9 mouse cellular contexts compared by ENCODE assay signal in the genomic region with DNA sequence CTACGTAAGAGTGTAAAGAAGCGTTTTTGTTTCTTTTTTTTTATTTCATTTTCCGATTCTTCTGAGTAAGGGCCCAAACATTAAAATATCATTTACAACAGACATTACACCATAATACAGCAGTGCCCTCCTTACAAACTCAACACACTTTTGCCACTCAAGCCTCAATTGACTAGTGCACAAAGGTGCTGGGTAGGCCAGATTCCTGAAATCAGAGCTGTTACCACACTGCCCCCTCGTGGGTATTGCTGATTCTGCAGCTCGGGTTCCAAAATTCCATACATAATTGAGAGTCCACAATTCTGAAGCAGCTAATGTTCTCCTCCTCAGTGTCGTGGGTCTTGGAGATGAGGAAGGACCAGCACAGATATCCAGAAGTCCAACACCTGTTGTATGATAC.
A peak's percentile ranks its signal among the peaks of the same experiment; 100 is the strongest.
DNase-seq lines count a peak whose midpoint lies in the region; ATAC-seq and TF ChIP-seq lines count a peak whose summit lies in the region.
"Had no signal": no experiment of that assay in that cellular context is flagged by ENCODE, and none has a peak within 500 bp of the region (broad histone marks: within the 10 kb centered on the region; RNA-seq: fewer than 3 reads in every experiment).

No protein-coding gene starts in this region.

- DNase-seq in thymus, adult 2 months = peak; percentile 43
- no peak for DNase-seq in thymus, adult 18-20 months
- peak; percentile 40 to 66 for DNase-seq in cerebellum, adult 18-20 months
- DNase-seq in forebrain, postnatal 0 days = peak; percentile 92
- DNase-seq in kidney, postnatal 10 days = peak; percentile 82
- DNase-seq in liver, embryonic 11.5 days (ENCODE audit: low spot score) = peak; percentile 46
- peak; percentile 89 for DNase-seq in retina, embryonic 14.5 days (ENCODE audit: low spot score)

- no peaks in the 10 kb centered on the region for H3K4me1 ChIP-seq in thymus, adult 2 months (replicated peaks; ENCODE audit: control insufficient read depth, insufficient read depth, low read length)
- H3K4me1 ChIP-seq in forebrain, postnatal 0 days (ENCODE audit: insufficient read depth) = no peaks in the 10 kb centered on the region
- no peaks in the 10 kb centered on the region for H3K4me1 ChIP-seq in liver, embryonic 11.5 days (replicated peaks; ENCODE audit: control insufficient read depth, insufficient read depth, low read length)
- H3K4me1 ChIP-seq: embryonic facial prominence, embryonic 15.5 days had no signal

- H3K27ac ChIP-seq in thymus, adult 2 months (ENCODE audit: control insufficient read depth, insufficient read depth, low read length) = no peak overlapping the region
- no peak overlapping the region for H3K27ac ChIP-seq in forebrain, postnatal 0 days (ENCODE audit: low read depth, low read length)
- H3K27ac ChIP-seq in liver, embryonic 11.5 days (ENCODE audit: low read depth, low read length) = no peak overlapping the region
- H3K27ac ChIP-seq: embryonic facial prominence, embryonic 15.5 days had no signal

- no peak for TF ChIP-seq POLR2A in thymus, adult 2 months (IDR thresholded peaks at IDR 0.05; ENCODE audit: control insufficient read depth, extremely low read depth, insufficient read depth, low read length, poor library complexity)

- ATAC-seq in forebrain, postnatal 0 days = peak; percentile 59
- no peak for ATAC-seq in liver, embryonic 11.5 days (replicated peaks; ENCODE audit: low FRiP score)
- ATAC-seq in activated CD4-positive, CD25-positive, alpha-beta regulatory T cell, adult 4 months = no peak

- TF ChIP-seq CTCF in thymus, adult 2 months (IDR thresholded peaks at IDR 0.05; ENCODE audit: borderline replicate concordance, control insufficient read depth, extremely low read depth, insufficient read depth, low read length, poor library complexity) = no peak
- peak; percentile 93 for TF ChIP-seq CTCF in forebrain, postnatal 0 days (IDR thresholded peaks at IDR 0.05; ENCODE audit: low read depth)

- H3K9ac ChIP-seq in forebrain, postnatal 0 days = no peak overlapping the region
- no peak overlapping the region for H3K9ac ChIP-seq in liver, embryonic 11.5 days (ENCODE audit: low read depth, low read length)
- H3K9ac ChIP-seq: embryonic facial prominence, embryonic 15.5 days had no signal

- H3K36me3 ChIP-seq in thymus, adult 2 months (ENCODE audit: control insufficient read depth, insufficient read depth, low read length) = no peaks in the 10 kb centered on the region
- H3K36me3 ChIP-seq in forebrain, postnatal 0 days (ENCODE audit: insufficient read depth) = no peaks in the 10 kb centered on the region
- H3K36me3 ChIP-seq in liver, embryonic 11.5 days (ENCODE audit: control insufficient read depth, insufficient read depth, low read length) = no peaks in the 10 kb centered on the region
- H3K36me3 ChIP-seq: embryonic facial prominence, embryonic 15.5 days had no signal

- H3K4me2 ChIP-seq in forebrain, postnatal 0 days (ENCODE audit: low read depth) = no peak overlapping the region
- H3K4me2 ChIP-seq in liver, embryonic 11.5 days = no peak overlapping the region
- H3K4me2 ChIP-seq: embryonic facial prominence, embryonic 15.5 days had no signal

- H3K4me3 ChIP-seq in thymus, adult 2 months (ENCODE audit: control insufficient read depth, insufficient read depth, low read length) = no peak overlapping the region
- no peak overlapping the region for H3K4me3 ChIP-seq in forebrain, postnatal 0 days (ENCODE audit: low read depth, low read length)
- no peak overlapping the region for H3K4me3 ChIP-seq in liver, embryonic 11.5 days (ENCODE audit: low read depth, low read length)
- H3K4me3 ChIP-seq: embryonic facial prominence, embryonic 15.5 days had no signal

- 50% methylated on average over 6 of the region's 6 CpGs for WGBS in thymus, adult 2 months
- WGBS in forebrain, postnatal 0 days = 38% methylated on average over 6 of the region's 6 CpGs
- 51% methylated on average over 6 of the region's 6 CpGs for WGBS in liver, embryonic 11.5 days

- no peaks in the 10 kb centered on the region for H3K27me3 ChIP-seq in thymus, adult 2 months (ENCODE audit: control insufficient read depth, insufficient read depth, low read length)
- no peaks in the 10 kb centered on the region for H3K27me3 ChIP-seq in forebrain, postnatal 0 days (ENCODE audit: insufficient read depth, low read length)
- no peaks in the 10 kb centered on the region for H3K27me3 ChIP-seq in liver, embryonic 11.5 days (replicated peaks; ENCODE audit: control insufficient read depth, insufficient read depth, low read length)
- H3K27me3 ChIP-seq: embryonic facial prominence, embryonic 15.5 days had no signal

- H3K9me3 ChIP-seq in forebrain, postnatal 0 days (ENCODE audit: low read length) = no peaks in the 10 kb centered on the region
- H3K9me3 ChIP-seq in liver, embryonic 11.5 days (ENCODE audit: control insufficient read depth, low read length) = no peaks in the 10 kb centered on the region
- H3K9me3 ChIP-seq: embryonic facial prominence, embryonic 15.5 days had no signal

Comparison
In these comparisons a context has a peak if more than half of its experiments do, and no peak if none do; other contexts are left out.
1. DNase-seq: peak in thymus, adult 2 months (single experiment), cerebellum, adult 18-20 months (2 of 2), forebrain, postnatal 0 days (single experiment), kidney, postnatal 10 days (single experiment), liver, embryonic 11.5 days (single experiment) and retina, embryonic 14.5 days (single experiment); none in thymus, adult 18-20 months (0 of 2).